Mouse (Mus musculus) right cerebral cortex, postnatal 10 days (tissue): ENCODE measurements around the gene Nhlrc2.
A peak's percentile ranks its signal among the peaks of the same experiment; 100 is the strongest.

ENCODE experiments used
- DNase-seq, 2 experiments: peaks; one replicate each; pipeline ENCODE4 v3.0.0; 2021; ENCODE audit warnings: low spot score in 2 of 2

The Nhlrc2 gene

DNA sequence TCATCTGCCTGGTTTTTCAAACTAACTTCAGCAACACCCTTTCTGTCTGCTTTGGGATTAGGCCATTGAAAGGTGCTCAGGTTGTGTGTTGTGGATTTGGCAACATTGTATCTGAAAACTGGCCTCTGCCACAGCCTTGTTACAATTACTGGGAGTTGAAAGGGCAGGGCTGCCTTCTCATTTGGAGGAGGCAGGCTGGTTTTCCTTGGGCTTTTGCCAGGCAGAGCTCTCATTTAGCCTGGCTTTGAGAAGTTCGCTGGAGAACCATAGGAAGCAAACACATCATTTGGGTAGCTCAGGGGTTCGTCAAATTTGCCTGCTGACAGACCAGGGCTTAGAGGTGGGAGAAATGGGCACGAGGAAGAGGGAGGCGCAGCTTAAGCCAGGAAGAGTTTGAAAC lies 71.5 kb downstream of the Nhlrc2 start:
- DNase-seq = peak in 1 of 2 experiments; percentile 43

DNA sequence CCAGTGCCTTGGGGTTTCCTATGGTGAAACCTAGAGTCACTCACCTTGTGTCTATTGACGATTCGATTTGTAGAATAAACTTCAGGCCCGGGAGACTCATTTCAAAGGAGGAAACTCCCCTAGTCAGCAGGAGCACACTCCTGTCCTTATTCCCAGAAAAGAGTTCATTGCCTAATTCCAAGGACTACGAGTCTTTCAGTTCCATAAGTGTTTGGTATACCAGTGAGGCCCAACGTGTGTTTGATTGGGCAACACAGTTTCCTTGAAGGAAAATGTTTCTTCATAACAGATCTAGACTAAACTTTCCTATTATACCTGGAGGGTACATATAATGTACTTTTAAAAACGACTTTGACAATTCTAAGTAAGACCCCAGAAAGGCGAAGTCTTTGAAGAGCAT lies 73.8 kb downstream of the Nhlrc2 start:
- DNase-seq = no peak

DNA sequence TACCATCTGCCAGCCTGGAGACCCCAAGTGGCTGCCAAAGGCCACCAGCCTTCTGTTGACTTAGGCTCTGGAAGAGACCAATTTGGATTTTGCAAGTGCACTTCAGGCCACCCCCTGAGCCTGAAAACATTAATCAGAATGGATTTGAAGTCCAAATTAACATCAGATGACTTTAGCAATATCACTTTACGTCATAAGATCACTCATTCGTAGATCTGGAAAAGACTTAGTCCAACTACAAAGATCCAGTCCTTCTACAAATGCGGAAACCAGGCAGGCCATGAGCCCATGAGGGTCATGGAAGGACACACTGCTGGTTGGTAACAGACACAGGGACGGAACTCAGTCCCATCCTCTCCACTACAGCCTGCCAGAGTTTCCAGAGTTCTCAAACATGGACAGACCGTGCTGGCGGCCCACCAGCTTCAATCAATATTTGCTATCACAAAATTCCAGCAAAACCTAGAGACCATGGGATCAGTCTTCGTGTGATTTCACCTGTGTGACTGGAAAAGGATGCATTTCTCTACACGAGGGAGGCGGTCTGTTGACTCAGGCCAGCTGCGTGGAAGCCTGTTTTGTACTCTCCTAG lies 79.9 kb downstream of the Nhlrc2 start:
- no peak for DNase-seq

DNA sequence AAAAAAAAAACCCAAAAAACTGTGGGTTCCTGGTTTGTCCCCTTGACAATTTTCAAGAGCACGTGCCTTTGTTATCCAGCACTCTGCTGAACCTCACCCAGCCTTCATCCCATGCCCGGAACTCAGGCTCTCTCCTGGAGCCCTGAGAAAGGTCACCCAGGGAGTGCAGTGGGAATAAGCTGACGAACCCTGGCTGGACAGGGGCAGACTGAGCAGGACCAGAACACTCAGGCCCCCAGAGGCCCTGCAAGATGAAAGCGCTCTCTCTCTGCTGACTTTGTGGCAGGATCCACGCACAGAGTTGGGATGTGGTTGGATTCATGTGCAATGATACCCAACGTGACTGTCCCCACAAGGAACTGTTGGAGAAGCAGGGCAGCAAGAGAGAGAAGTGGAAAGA lies 81.6 kb downstream of the Nhlrc2 start:
- DNase-seq = no peak

- peak; percentile 42 to 52 for DNase-seq
Measured at GRCm38 (mm10) chr19:56631017-56631416, 83.0 kb downstream of the Nhlrc2 start.

GRCm38 (mm10) chr19:56631451-56631901 lies 83.4 kb downstream of the Nhlrc2 start:
- no peak for DNase-seq

- DNase-seq = peak; percentile 66 to 81
Measured at GRCm38 (mm10) chr19:56637035-56637683, 89.1 kb downstream of the Nhlrc2 start.

GRCm38 (mm10) chr19:56637684-56638049 lies 89.6 kb downstream of the Nhlrc2 start:
- DNase-seq = peak in 1 of 2 experiments; percentile 41

- peak; percentile 53 to 71 for DNase-seq
Measured at GRCm38 (mm10) chr19:56647451-56648120, 99.5 kb downstream of the Nhlrc2 start.

DNA sequence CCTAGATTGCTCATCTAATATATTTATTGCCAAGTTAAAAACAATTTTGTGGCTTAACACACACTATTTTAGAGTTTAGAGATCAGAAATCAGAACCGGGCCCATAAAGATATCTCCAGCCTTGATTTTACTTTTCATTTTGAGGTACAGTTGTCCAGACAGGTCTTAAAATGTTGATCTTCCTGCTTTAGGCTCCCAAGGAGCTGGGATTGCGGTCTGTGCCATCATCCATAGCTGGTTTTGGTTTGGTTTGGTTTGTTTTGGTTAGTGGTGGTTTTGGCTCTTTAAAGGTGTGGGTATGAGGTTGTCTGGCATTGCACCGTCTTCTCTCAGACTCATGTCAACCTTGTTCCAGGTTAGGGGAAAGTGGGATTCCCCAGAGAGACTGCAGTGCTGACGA lies 103.2 kb downstream of the Nhlrc2 start:
- no peak for DNase-seq

DNA sequence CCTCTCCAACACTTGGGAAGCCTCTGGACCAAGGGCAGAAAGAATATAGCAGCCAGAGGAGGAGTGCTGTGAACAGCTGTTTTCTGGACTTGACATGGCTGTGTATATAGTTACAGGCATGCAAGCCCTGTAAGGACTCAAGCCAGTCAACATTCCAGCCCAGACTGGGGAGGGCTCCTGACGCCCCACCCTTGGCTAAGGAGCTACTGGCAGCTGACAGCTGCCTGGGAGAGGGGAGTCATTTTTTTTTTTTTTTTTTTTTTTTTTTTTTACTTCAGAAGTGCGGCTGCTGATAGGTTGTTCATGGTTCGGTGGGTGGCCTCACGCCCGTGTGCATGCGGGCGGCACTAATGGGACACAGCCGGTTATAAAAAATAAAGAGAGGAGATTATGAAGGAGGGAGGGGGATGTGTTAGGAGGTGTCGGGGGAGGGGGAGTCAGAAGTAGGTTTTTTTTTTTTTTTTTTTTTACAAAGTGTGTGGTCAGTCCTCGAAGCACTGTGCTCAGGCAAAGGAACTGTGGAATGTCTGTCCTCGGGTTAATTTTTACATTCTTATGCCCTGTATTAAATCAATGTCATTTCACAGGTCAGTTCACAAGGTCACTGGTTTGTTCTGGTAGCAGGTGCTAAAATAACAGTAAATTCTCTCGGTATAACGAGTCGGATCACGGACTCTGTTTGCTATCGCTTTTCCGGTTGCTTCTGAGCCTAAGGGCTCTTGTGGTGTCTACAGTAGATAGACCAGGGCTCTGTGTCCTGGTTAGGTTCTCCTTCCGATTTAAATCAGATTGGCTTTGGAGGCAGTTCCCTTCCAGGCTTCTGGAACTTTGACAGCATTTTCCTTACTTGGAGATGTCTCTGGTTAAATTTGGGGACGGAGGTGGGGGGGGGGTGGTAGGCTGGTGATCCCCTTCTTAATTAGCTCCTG lies 104.2 kb downstream of the Nhlrc2 start:
- DNase-seq = peak in 1 of 2 experiments; percentile 31
